Mouse (Mus musculus): ENCODE data around the gene Olfr1423. TPM values are rescaled to one million over a fixed set of nuclear protein-coding genes. Genes with fewer than 3 reads are reported as not detected.

Olfr1423 gene
- total RNA-seq, 2 experiments from 2014 or later = not detected

GRCm38 (mm10) chr19:12005376-12006360 lies 35.4 kb downstream of the Olfr1423 start:
- intact Hi-C loops (cut with DNase I) = loop anchor here (2.0 to 5.0 kb wide), 4 partner anchors 38 to 497 kb away; partner anchors contain the start of genes Dtx4 and Osbp
- Histone ChIP-seq H3K4me3 (peak overlapping the region; percentile 57), H3K27ac (peak overlapping the region; percentile 91)
- TF ChIP-seq CTCF (IDR thresholded peaks at IDR 0.05) = no peak
- peak; percentile 89 to 90 for DNase-seq (ENCODE audit: extremely low spot score in 1 of 2, low spot score in 2 of 2)

GRCm38 (mm10) chr19:12004216-12005008 lies 36.7 kb downstream of the Olfr1423 start:
- no peak for DNase-seq (ENCODE audit: extremely low spot score in 1 of 2, low spot score in 2 of 2)
- peak overlapping the region; percentile 57 for H3K4me3 ChIP-seq
- intact Hi-C loops (cut with DNase I) = loop anchor here (5.0 kb wide), 3 partner anchors 37 to 498 kb away; partner anchors contain the start of genes Dtx4 and Osbp
- TF ChIP-seq CTCF (IDR thresholded peaks at IDR 0.05) = no peak
- peak overlapping the region; percentile 91 for H3K27ac ChIP-seq

- intact Hi-C loops (cut with DNase I) = no loop called here
These were observed 37.5 kb downstream of the Olfr1423 start for GRCm38 (mm10) chr19:12003568-12003967.

GRCm38 (mm10) chr19:12002791-12003190 lies 38.3 kb downstream of the Olfr1423 start:
- no peak for DNase-seq (ENCODE audit: extremely low spot score in 1 of 2, low spot score in 2 of 2)
- TF ChIP-seq CTCF (IDR thresholded peaks at IDR 0.05) = no peak
- H3K4me3 ChIP-seq = 0 out of 2 replicates have a peak overlapping the region, but pooled peaks have one; percentile 17
- no peak overlapping the region for H3K27ac ChIP-seq
- intact Hi-C loops (cut with DNase I) = no loop called here

More at GRCm38 (mm10) chr19:12003568-12003967, 37.5 kb downstream of the Olfr1423 start:
- no peak for TF ChIP-seq CTCF (IDR thresholded peaks at IDR 0.05)
- no peak for DNase-seq (ENCODE audit: extremely low spot score in 1 of 2, low spot score in 2 of 2)
- Histone ChIP-seq H3K27ac (no peak overlapping the region), H3K4me3 (no peak overlapping the region)

- DNase-seq (ENCODE audit: extremely low spot score in 1 of 2, low spot score in 2 of 2) = peak; percentile 61
- H3K4me3 ChIP-seq = no peak overlapping the region
- intact Hi-C loops (cut with DNase I) = no loop called here
- no peak overlapping the region for H3K27ac ChIP-seq
- TF ChIP-seq CTCF (IDR thresholded peaks at IDR 0.05) = no peak
These were observed 39.0 kb downstream of the Olfr1423 start for GRCm38 (mm10) chr19:12002125-12002524.

GRCm38 (mm10) chr19:12001686-12002085 lies 39.4 kb downstream of the Olfr1423 start:
- no peak overlapping the region for H3K27ac ChIP-seq
- no peak overlapping the region for H3K4me3 ChIP-seq
- intact Hi-C loops (cut with DNase I) = no loop called here
- no peak for TF ChIP-seq CTCF (IDR thresholded peaks at IDR 0.05)
- no peak for DNase-seq (ENCODE audit: extremely low spot score in 1 of 2, low spot score in 2 of 2)

GRCm38 (mm10) chr19:11995722-11996448 lies 45.2 kb downstream of the Olfr1423 start:
- no peak for TF ChIP-seq CTCF (IDR thresholded peaks at IDR 0.05)

GRCm38 (mm10) chr19:11994703-11995431 lies 46.2 kb downstream of the Olfr1423 start:
- Histone ChIP-seq H3K27ac (0 out of 2 replicates have a peak overlapping the region, but pooled peaks have one; percentile 9), H3K4me3 (no peak overlapping the region)
- no peak for DNase-seq (ENCODE audit: extremely low spot score in 1 of 2, low spot score in 2 of 2)
- intact Hi-C loops (cut with DNase I) = no loop called here
- no peak for TF ChIP-seq CTCF (IDR thresholded peaks at IDR 0.05)

More at GRCm38 (mm10) chr19:11995722-11996448, 45.2 kb downstream of the Olfr1423 start:
- Histone ChIP-seq H3K4me3 (no peak overlapping the region), H3K27ac (no peak overlapping the region)
- no peak for DNase-seq (ENCODE audit: extremely low spot score in 1 of 2, low spot score in 2 of 2)
- intact Hi-C loops (cut with DNase I) = no loop called here

GRCm38 (mm10) chr19:11992441-11993029 lies 48.6 kb downstream of the Olfr1423 start:
- intact Hi-C loops (cut with DNase I) = no loop called here
- Histone ChIP-seq H3K4me3 (no peak overlapping the region), H3K27ac (no peak overlapping the region)
- no peak for DNase-seq (ENCODE audit: extremely low spot score in 1 of 2, low spot score in 2 of 2)
- no peak for TF ChIP-seq CTCF (IDR thresholded peaks at IDR 0.05)

GRCm38 (mm10) chr19:11992034-11992433 lies 49.1 kb downstream of the Olfr1423 start:
- no peak for DNase-seq (ENCODE audit: extremely low spot score in 1 of 2, low spot score in 2 of 2)
- intact Hi-C loops (cut with DNase I) = no loop called here
- Histone ChIP-seq H3K27ac (no peak overlapping the region), H3K4me3 (no peak overlapping the region)
- TF ChIP-seq CTCF (IDR thresholded peaks at IDR 0.05) = no peak
